Mouse (Mus musculus) frontal cortex, adult 2 months (tissue): ENCODE measurements around the gene Skap2. TPM values are rescaled to one million over a fixed set of nuclear protein-coding genes. Genes with fewer than 3 reads are reported as not detected.
A peak's percentile ranks its signal among the peaks of the same experiment; 100 is the strongest.

Source experiments
- DNase-seq, 2 experiments: peaks; one replicate each; pipeline ENCODE4 v3.0.0; 2022; ENCODE audit warnings: low spot score in 1 of 2; ENCODE audit errors: extremely low spot score in 1 of 2
- polyA plus RNA-seq: library from polyadenylated mRNA; depleted of rRNA; stranded (reverse); fragments of >200 nt; gene quantifications from 2 replicates; pipeline ENCODE4 v1.2.3, GENCODE M21; 2012

Skap2 gene
- polyA plus RNA-seq, 1 experiment, result 12.8 TPM

GRCm38 (mm10) chr6:51895753-51896152, 116.6 kb downstream of the Skap2 start:
- no peak for DNase-seq

- no peak for DNase-seq
These were observed 117.6 kb downstream of the Skap2 start for GRCm38 (mm10) chr6:51894717-51895116.

- DNase-seq, result no peak
These were observed 122.0 kb downstream of the Skap2 start for GRCm38 (mm10) chr6:51890356-51890755.

GRCm38 (mm10) chr6:51889824-51890223, 122.5 kb downstream of the Skap2 start:
- no peak for DNase-seq

- DNase-seq, result no peak
These were observed 125.4 kb downstream of the Skap2 start for GRCm38 (mm10) chr6:51886902-51887431.

- DNase-seq, result peak in 1 of 2 experiments; percentile 29
These were observed 129.5 kb downstream of the Skap2 start for GRCm38 (mm10) chr6:51882880-51883274.

- DNase-seq, result no peak
These were observed 130.0 kb downstream of the Skap2 start for GRCm38 (mm10) chr6:51882266-51882879.

GRCm38 (mm10) chr6:51881181-51881968, 131.0 kb downstream of the Skap2 start:
- DNase-seq, result no peak

GRCm38 (mm10) chr6:51880778-51881177, 131.6 kb downstream of the Skap2 start:
- DNase-seq, result no peak

- DNase-seq, result no peak
These were observed 133.8 kb downstream of the Skap2 start for GRCm38 (mm10) chr6:51878551-51878950.

- no peak for DNase-seq
These were observed 135.4 kb downstream of the Skap2 start for GRCm38 (mm10) chr6:51876841-51877553.

GRCm38 (mm10) chr6:51875884-51876626, 136.3 kb downstream of the Skap2 start:
- DNase-seq, result no peak

- DNase-seq, result no peak
These were observed 138.3 kb downstream of the Skap2 start for GRCm38 (mm10) chr6:51874035-51874434.

- DNase-seq, result peak in 1 of 2 experiments; percentile 53
These were observed 141.2 kb downstream of the Skap2 start for GRCm38 (mm10) chr6:51871135-51871534.

- DNase-seq, result no peak
These were observed 142.1 kb downstream of the Skap2 start for GRCm38 (mm10) chr6:51870294-51870693.

- no peak for DNase-seq
These were observed 145.8 kb downstream of the Skap2 start for GRCm38 (mm10) chr6:51866596-51866995.

- DNase-seq, result no peak
These were observed 148.8 kb downstream of the Skap2 start for GRCm38 (mm10) chr6:51863508-51863907.

- DNase-seq, result no peak
These were observed 152.0 kb downstream of the Skap2 start for GRCm38 (mm10) chr6:51860300-51860699.

GRCm38 (mm10) chr6:51857821-51858220, 154.5 kb downstream of the Skap2 start:
- DNase-seq, result peak; percentile 88 to 99

GRCm38 (mm10) chr6:51853291-51853690, 159.1 kb downstream of the Skap2 start:
- DNase-seq, result no peak
